Mouse (Mus musculus): ENCODE results near the gene She. TPM values are rescaled to one million over a fixed set of nuclear protein-coding genes. Genes with fewer than 3 reads are reported as not detected.
"Not testable (repeated sequence)": the region's sequence is repeated elsewhere in the genome, so short reads cannot be mapped to it uniquely, and the experiment has no call there.

She gene
- polyA plus RNA-seq, 1 experiment from 2014 or later = 0.91 TPM

GRCm38 (mm10) chr3:89798518-89798917, 32.7 kb upstream of the She start:
- no peak overlapping the region for H3K4me3 ChIP-seq (ENCODE audit: low read depth, low read length)
- H3K9ac ChIP-seq (replicated peaks; ENCODE audit: low read depth, low read length) = no peak overlapping the region
- H3K4me2 ChIP-seq (ENCODE audit: low read depth, low read length) = no peak overlapping the region
- H3K36me3 ChIP-seq (ENCODE audit: control insufficient read depth, insufficient read depth, low read length) = no peaks in the 10 kb centered on the region
- no peaks in the 10 kb centered on the region for H3K4me1 ChIP-seq (ENCODE audit: control insufficient read depth, insufficient read depth, low read length)
- WGBS = 91% methylated on average over 3 of the region's 3 CpGs
- H3K9me3 ChIP-seq (ENCODE audit: control insufficient read depth, low read length) = no peaks in the 10 kb centered on the region
- ATAC-seq (ENCODE audit: low read depth) = no peak
- no peaks in the 10 kb centered on the region for H3K27me3 ChIP-seq (ENCODE audit: control insufficient read depth, insufficient read depth, low read length)
- H3K27ac ChIP-seq (ENCODE audit: low read depth, low read length) = no peak overlapping the region

- no peak overlapping the region for H3K4me3 ChIP-seq (ENCODE audit: low read depth, low read length)
- H3K36me3 ChIP-seq (ENCODE audit: control insufficient read depth, insufficient read depth, low read length) = no peaks in the 10 kb centered on the region
- H3K27ac ChIP-seq (ENCODE audit: low read depth, low read length) = no peak overlapping the region
- no peaks in the 10 kb centered on the region for H3K4me1 ChIP-seq (ENCODE audit: control insufficient read depth, insufficient read depth, low read length)
- H3K9ac ChIP-seq (replicated peaks; ENCODE audit: low read depth, low read length) = no peak overlapping the region
- no peaks in the 10 kb centered on the region for H3K9me3 ChIP-seq (ENCODE audit: control insufficient read depth, low read length)
- no peaks in the 10 kb centered on the region for H3K27me3 ChIP-seq (ENCODE audit: control insufficient read depth, insufficient read depth, low read length)
- H3K4me2 ChIP-seq (ENCODE audit: low read depth, low read length) = no peak overlapping the region
- no peak for ATAC-seq (ENCODE audit: low read depth)
- WGBS = 6% methylated on average over 13 of the region's 13 CpGs
Observed at GRCm38 (mm10) chr3:89799476-89799875, 31.7 kb upstream of the She start.

GRCm38 (mm10) chr3:89800078-89800477, 31.1 kb upstream of the She start:
- not testable (repeated sequence) for H3K4me1 ChIP-seq (ENCODE audit: control insufficient read depth, insufficient read depth, low read length); H3K9ac ChIP-seq (replicated peaks; ENCODE audit: low read depth, low read length); H3K4me2 ChIP-seq (ENCODE audit: low read depth, low read length); ATAC-seq (ENCODE audit: low read depth); H3K27ac ChIP-seq (ENCODE audit: low read depth, low read length); H3K9me3 ChIP-seq (ENCODE audit: control insufficient read depth, low read length); H3K4me3 ChIP-seq (ENCODE audit: low read depth, low read length); H3K36me3 ChIP-seq (ENCODE audit: control insufficient read depth, insufficient read depth, low read length); H3K27me3 ChIP-seq (ENCODE audit: control insufficient read depth, insufficient read depth, low read length)
- WGBS = 43% methylated on average over 3 of the region's 3 CpGs

- Histone ChIP-seq H3K4me1 (ENCODE audit: control insufficient read depth, insufficient read depth, low read length) (no peaks in the 10 kb centered on the region), H3K9ac (replicated peaks; ENCODE audit: low read depth, low read length) (no peak overlapping the region), H3K4me2 (ENCODE audit: low read depth, low read length) (no peak overlapping the region), H3K9me3 (ENCODE audit: control insufficient read depth, low read length) (no peaks in the 10 kb centered on the region), H3K27me3 (ENCODE audit: control insufficient read depth, insufficient read depth, low read length) (no peaks in the 10 kb centered on the region), H3K36me3 (ENCODE audit: control insufficient read depth, insufficient read depth, low read length) (no peaks in the 10 kb centered on the region), H3K27ac (ENCODE audit: low read depth, low read length) (no peak overlapping the region), H3K4me3 (ENCODE audit: low read depth, low read length) (no peak overlapping the region)
- ATAC-seq (ENCODE audit: low read depth) = no peak
- WGBS = 70% methylated on average over 5 of the region's 5 CpGs
Observed at GRCm38 (mm10) chr3:89800774-89801506, 30.2 kb upstream of the She start.

GRCm38 (mm10) chr3:89801507-89801847, 29.7 kb upstream of the She start:
- no peak for ATAC-seq (ENCODE audit: low read depth)
- H3K9me3 ChIP-seq (ENCODE audit: control insufficient read depth, low read length) = no peaks in the 10 kb centered on the region
- no peak overlapping the region for H3K27ac ChIP-seq (ENCODE audit: low read depth, low read length)
- H3K36me3 ChIP-seq (ENCODE audit: control insufficient read depth, insufficient read depth, low read length) = no peaks in the 10 kb centered on the region
- no peaks in the 10 kb centered on the region for H3K27me3 ChIP-seq (ENCODE audit: control insufficient read depth, insufficient read depth, low read length)
- H3K4me1 ChIP-seq (ENCODE audit: control insufficient read depth, insufficient read depth, low read length) = no peaks in the 10 kb centered on the region
- H3K4me3 ChIP-seq (ENCODE audit: low read depth, low read length) = no peak overlapping the region
- H3K9ac ChIP-seq (replicated peaks; ENCODE audit: low read depth, low read length) = no peak overlapping the region
- H3K4me2 ChIP-seq (ENCODE audit: low read depth, low read length) = no peak overlapping the region
- 44% methylated on average over 3 of the region's 3 CpGs for WGBS

GRCm38 (mm10) chr3:89802876-89803275, 28.3 kb upstream of the She start:
- Histone ChIP-seq H3K4me2 (ENCODE audit: low read depth, low read length) (no peak overlapping the region), H3K4me1 (ENCODE audit: control insufficient read depth, insufficient read depth, low read length) (no peaks in the 10 kb centered on the region), H3K27ac (ENCODE audit: low read depth, low read length) (no peak overlapping the region), H3K9me3 (ENCODE audit: control insufficient read depth, low read length) (no peaks in the 10 kb centered on the region), H3K27me3 (ENCODE audit: control insufficient read depth, insufficient read depth, low read length) (no peaks in the 10 kb centered on the region), H3K36me3 (ENCODE audit: control insufficient read depth, insufficient read depth, low read length) (no peaks in the 10 kb centered on the region), H3K4me3 (ENCODE audit: low read depth, low read length) (no peak overlapping the region), H3K9ac (replicated peaks; ENCODE audit: low read depth, low read length) (no peak overlapping the region)
- WGBS = 73% methylated on average over 15 of the region's 15 CpGs
- no peak for ATAC-seq (ENCODE audit: low read depth)

GRCm38 (mm10) chr3:89805179-89805578, 26.0 kb upstream of the She start:
- Histone ChIP-seq H3K4me1 (ENCODE audit: control insufficient read depth, insufficient read depth, low read length) (no peaks in the 10 kb centered on the region), H3K9me3 (ENCODE audit: control insufficient read depth, low read length) (no peaks in the 10 kb centered on the region), H3K27me3 (ENCODE audit: control insufficient read depth, insufficient read depth, low read length) (no peaks in the 10 kb centered on the region), H3K4me2 (ENCODE audit: low read depth, low read length) (no peak overlapping the region), H3K27ac (ENCODE audit: low read depth, low read length) (no peak overlapping the region), H3K4me3 (ENCODE audit: low read depth, low read length) (no peak overlapping the region), H3K36me3 (ENCODE audit: control insufficient read depth, insufficient read depth, low read length) (no peaks in the 10 kb centered on the region), H3K9ac (replicated peaks; ENCODE audit: low read depth, low read length) (no peak overlapping the region)
- no peak for ATAC-seq (ENCODE audit: low read depth)
- 78% methylated on average over 4 of the region's 4 CpGs for WGBS

GRCm38 (mm10) chr3:89806751-89807150, 24.4 kb upstream of the She start:
- no peak for ATAC-seq (ENCODE audit: low read depth)
- WGBS = 98% methylated on average over 2 of the region's 2 CpGs
- no peaks in the 10 kb centered on the region for H3K9me3 ChIP-seq (ENCODE audit: control insufficient read depth, low read length)

GRCm38 (mm10) chr3:89807171-89807570, 24.0 kb upstream of the She start:
- Histone ChIP-seq H3K9me3 (ENCODE audit: control insufficient read depth, low read length) (no peaks in the 10 kb centered on the region), H3K4me2 (ENCODE audit: low read depth, low read length) (no peak overlapping the region), H3K36me3 (ENCODE audit: control insufficient read depth, insufficient read depth, low read length) (no peaks in the 10 kb centered on the region), H3K4me1 (ENCODE audit: control insufficient read depth, insufficient read depth, low read length) (no peaks in the 10 kb centered on the region), H3K9ac (replicated peaks; ENCODE audit: low read depth, low read length) (no peak overlapping the region), H3K4me3 (ENCODE audit: low read depth, low read length) (no peak overlapping the region), H3K27ac (ENCODE audit: low read depth, low read length) (no peak overlapping the region), H3K27me3 (ENCODE audit: control insufficient read depth, insufficient read depth, low read length) (no peaks in the 10 kb centered on the region)
- ATAC-seq (ENCODE audit: low read depth) = no peak
- 96% methylated on average over 3 of the region's 3 CpGs for WGBS

More at GRCm38 (mm10) chr3:89806751-89807150, 24.4 kb upstream of the She start:
- H3K4me1 ChIP-seq (ENCODE audit: control insufficient read depth, insufficient read depth, low read length) = no peaks in the 10 kb centered on the region
- no peak overlapping the region for H3K4me3 ChIP-seq (ENCODE audit: low read depth, low read length)
- H3K27ac ChIP-seq (ENCODE audit: low read depth, low read length) = no peak overlapping the region
- H3K36me3 ChIP-seq (ENCODE audit: control insufficient read depth, insufficient read depth, low read length) = no peaks in the 10 kb centered on the region
- no peaks in the 10 kb centered on the region for H3K27me3 ChIP-seq (ENCODE audit: control insufficient read depth, insufficient read depth, low read length)
- no peak overlapping the region for H3K4me2 ChIP-seq (ENCODE audit: low read depth, low read length)
- no peak overlapping the region for H3K9ac ChIP-seq (replicated peaks; ENCODE audit: low read depth, low read length)
